Mouse (Mus musculus): Measurements from ENCODE around the gene Drd3. TPM values are rescaled to one million over a fixed set of nuclear protein-coding genes. Genes with fewer than 3 reads are reported as not detected.

Gene Drd3
- polyA plus RNA-seq, 1 experiment from 2014 or later = not detected

DNA sequence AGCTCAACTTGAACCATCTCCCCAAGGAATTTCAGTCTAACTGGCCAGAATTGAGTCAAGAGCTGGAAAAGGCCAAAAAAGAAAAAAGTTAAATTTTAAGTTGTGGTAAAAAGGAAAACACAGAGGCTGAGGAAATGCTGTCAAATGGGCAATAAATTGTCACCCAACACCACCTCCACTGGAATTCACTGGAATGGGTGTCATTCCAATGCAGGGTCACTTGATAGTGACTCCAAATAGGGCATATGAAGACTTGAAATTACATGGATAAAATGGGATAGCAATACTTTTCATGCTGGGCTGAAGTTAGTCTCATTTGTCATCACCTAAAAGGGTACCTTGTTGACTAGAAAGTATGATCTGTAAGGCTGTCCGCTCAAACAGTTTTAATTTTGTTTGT lies 18.9 kb downstream of the Drd3 start:
- Histone ChIP-seq H3K4me3 (ENCODE audit: low read depth, low read length) (no peak overlapping the region), H3K4me1 (ENCODE audit: control insufficient read depth, insufficient read depth, low read length) (no peaks in the 10 kb centered on the region), H3K27me3 (replicated peaks; ENCODE audit: control insufficient read depth, insufficient read depth, low read length) (no peaks in the 10 kb centered on the region), H3K9ac (ENCODE audit: low read depth, low read length) (no peak overlapping the region), H3K27ac (replicated peaks; ENCODE audit: low read depth, low read length) (no peak overlapping the region), H3K9me3 (ENCODE audit: control insufficient read depth, low read length) (no peaks in the 10 kb centered on the region), H3K4me2 (ENCODE audit: low read depth, low read length) (no peak overlapping the region), H3K36me3 (ENCODE audit: control insufficient read depth, insufficient read depth, low read length) (no peaks in the 10 kb centered on the region)
- no peak for DNase-seq (ENCODE audit: low spot score)
- 94% methylated on average over 1 of the region's 1 CpGs for WGBS
- no peak for ATAC-seq (ENCODE audit: low read depth)

- ATAC-seq (ENCODE audit: low read depth) (no peak), DNase-seq (ENCODE audit: low spot score) (no peak)
- Histone ChIP-seq H3K27me3 (replicated peaks; ENCODE audit: control insufficient read depth, insufficient read depth, low read length) (no peaks in the 10 kb centered on the region), H3K9ac (ENCODE audit: low read depth, low read length) (no peak overlapping the region), H3K4me2 (ENCODE audit: low read depth, low read length) (no peak overlapping the region), H3K27ac (replicated peaks; ENCODE audit: low read depth, low read length) (no peak overlapping the region), H3K4me3 (ENCODE audit: low read depth, low read length) (no peak overlapping the region), H3K36me3 (ENCODE audit: control insufficient read depth, insufficient read depth, low read length) (no peaks in the 10 kb centered on the region), H3K9me3 (ENCODE audit: control insufficient read depth, low read length) (no peaks in the 10 kb centered on the region), H3K4me1 (ENCODE audit: control insufficient read depth, insufficient read depth, low read length) (no peaks in the 10 kb centered on the region)
- WGBS = 85% methylated on average over 4 of the region's 4 CpGs
Measured at GRCm38 (mm10) chr16:43773506-43773905, 19.7 kb downstream of the Drd3 start.

DNA sequence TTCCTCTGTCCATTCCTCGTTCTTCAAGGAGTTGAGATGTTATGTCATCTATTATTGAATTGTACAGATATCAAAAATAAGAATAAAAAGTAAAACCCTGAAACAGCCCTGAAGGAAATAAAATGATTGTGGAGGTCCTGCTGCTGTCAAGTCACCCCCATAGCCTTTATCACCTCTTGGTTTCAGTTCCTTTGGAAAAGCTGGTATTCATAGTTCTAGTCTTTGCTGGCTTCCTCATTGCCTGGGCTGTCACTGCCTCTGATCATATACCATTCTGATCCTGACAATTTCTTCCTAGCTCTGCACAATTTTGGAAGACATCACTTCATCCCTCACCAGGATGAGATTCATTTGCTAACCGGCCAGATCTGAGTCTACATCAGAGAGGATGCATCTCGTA lies 23.1 kb downstream of the Drd3 start:
- 82% methylated on average over 3 of the region's 3 CpGs for WGBS
- Histone ChIP-seq H3K27ac (replicated peaks; ENCODE audit: low read depth, low read length) (no peak overlapping the region), H3K27me3 (replicated peaks; ENCODE audit: control insufficient read depth, insufficient read depth, low read length) (no peaks in the 10 kb centered on the region), H3K9ac (ENCODE audit: low read depth, low read length) (no peak overlapping the region), H3K9me3 (ENCODE audit: control insufficient read depth, low read length) (no peaks in the 10 kb centered on the region), H3K36me3 (ENCODE audit: control insufficient read depth, insufficient read depth, low read length) (no peaks in the 10 kb centered on the region), H3K4me2 (ENCODE audit: low read depth, low read length) (no peak overlapping the region), H3K4me1 (ENCODE audit: control insufficient read depth, insufficient read depth, low read length) (no peaks in the 10 kb centered on the region), H3K4me3 (ENCODE audit: low read depth, low read length) (no peak overlapping the region)
- ATAC-seq (ENCODE audit: low read depth) (no peak), DNase-seq (ENCODE audit: low spot score) (no peak)

- no peak overlapping the region for H3K4me2 ChIP-seq (ENCODE audit: low read depth, low read length)
- 43% methylated on average over 4 of the region's 4 CpGs for WGBS
- no peak overlapping the region for H3K9ac ChIP-seq (ENCODE audit: low read depth, low read length)
- DNase-seq (ENCODE audit: low spot score) (no peak), ATAC-seq (ENCODE audit: low read depth) (no peak)
- H3K9me3 ChIP-seq (ENCODE audit: control insufficient read depth, low read length) = 0 out of 2 replicates have a peak, but pooled peaks cover 3% of the 10 kb centered on the region
- no peaks in the 10 kb centered on the region for H3K36me3 ChIP-seq (ENCODE audit: control insufficient read depth, insufficient read depth, low read length)
- H3K4me3 ChIP-seq (ENCODE audit: low read depth, low read length) = no peak overlapping the region
- peaks cover 5% of the 10 kb centered on the region for H3K4me1 ChIP-seq (ENCODE audit: control insufficient read depth, insufficient read depth, low read length)
- H3K27ac ChIP-seq (replicated peaks; ENCODE audit: low read depth, low read length) = no peak overlapping the region
- H3K27me3 ChIP-seq (replicated peaks; ENCODE audit: control insufficient read depth, insufficient read depth, low read length) = no peaks in the 10 kb centered on the region
Measured at GRCm38 (mm10) chr16:43799541-43799940, 45.7 kb downstream of the Drd3 start.

- H3K4me2 ChIP-seq (ENCODE audit: low read depth, low read length) = no peak overlapping the region
- DNase-seq (ENCODE audit: low spot score) = no peak
- no peak for ATAC-seq (ENCODE audit: low read depth)
- no peak overlapping the region for H3K27ac ChIP-seq (replicated peaks; ENCODE audit: low read depth, low read length)
- 0 out of 2 replicates have a peak, but pooled peaks cover 3% of the 10 kb centered on the region for H3K9me3 ChIP-seq (ENCODE audit: control insufficient read depth, low read length)
- no peaks in the 10 kb centered on the region for H3K36me3 ChIP-seq (ENCODE audit: control insufficient read depth, insufficient read depth, low read length)
- peaks cover 5% of the 10 kb centered on the region for H3K4me1 ChIP-seq (ENCODE audit: control insufficient read depth, insufficient read depth, low read length)
- 18% methylated on average over 13 of the region's 13 CpGs for WGBS
- no peak overlapping the region for H3K4me3 ChIP-seq (ENCODE audit: low read depth, low read length)
- H3K9ac ChIP-seq (ENCODE audit: low read depth, low read length) = 0 out of 2 replicates have a peak overlapping the region, but pooled peaks have one; percentile 5
- H3K27me3 ChIP-seq (replicated peaks; ENCODE audit: control insufficient read depth, insufficient read depth, low read length) = no peaks in the 10 kb centered on the region
Measured at GRCm38 (mm10) chr16:43800119-43800721, 46.4 kb downstream of the Drd3 start.

DNA sequence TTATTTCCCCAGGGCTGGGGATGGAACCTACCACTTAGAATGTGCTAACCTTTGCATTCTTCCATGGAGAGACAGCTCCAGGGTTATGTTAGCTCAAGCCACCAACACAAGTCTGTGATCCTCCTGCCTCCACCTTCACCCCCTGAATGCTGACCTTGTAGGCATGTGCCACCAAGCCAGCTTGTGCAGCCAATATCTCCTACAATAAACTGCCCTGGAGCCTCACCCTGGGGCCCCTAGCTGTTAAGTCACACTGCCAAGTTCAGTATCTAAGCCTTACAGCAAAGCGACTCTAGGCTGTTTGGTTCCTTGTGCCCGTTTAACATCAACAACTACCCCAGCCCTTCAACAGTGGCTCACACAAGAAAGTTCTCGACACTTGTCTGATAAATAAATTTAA lies 47.3 kb downstream of the Drd3 start:
- Histone ChIP-seq H3K9ac (ENCODE audit: low read depth, low read length) (no peak overlapping the region), H3K4me2 (ENCODE audit: low read depth, low read length) (no peak overlapping the region; the same call in 1 of the 2 replicates), H3K9me3 (ENCODE audit: control insufficient read depth, low read length) (0 out of 2 replicates have a peak, but pooled peaks cover 3% of the 10 kb centered on the region), H3K4me3 (ENCODE audit: low read depth, low read length) (no peak overlapping the region), H3K4me1 (ENCODE audit: control insufficient read depth, insufficient read depth, low read length) (peaks cover 5% of the 10 kb centered on the region), H3K27ac (replicated peaks; ENCODE audit: low read depth, low read length) (0 out of 2 replicates have a peak overlapping the region, but pooled peaks have one; percentile 40), H3K27me3 (replicated peaks; ENCODE audit: control insufficient read depth, insufficient read depth, low read length) (no peaks in the 10 kb centered on the region), H3K36me3 (ENCODE audit: control insufficient read depth, insufficient read depth, low read length) (no peaks in the 10 kb centered on the region)
- 46% methylated on average over 3 of the region's 3 CpGs for WGBS
- no peak for DNase-seq (ENCODE audit: low spot score)
- ATAC-seq (ENCODE audit: low read depth) = no peak

GRCm38 (mm10) chr16:43801791-43802307 lies 48.0 kb downstream of the Drd3 start:
- Histone ChIP-seq H3K4me1 (ENCODE audit: control insufficient read depth, insufficient read depth, low read length) (peaks cover 5% of the 10 kb centered on the region), H3K27me3 (replicated peaks; ENCODE audit: control insufficient read depth, insufficient read depth, low read length) (no peaks in the 10 kb centered on the region), H3K36me3 (ENCODE audit: control insufficient read depth, insufficient read depth, low read length) (no peaks in the 10 kb centered on the region), H3K27ac (replicated peaks; ENCODE audit: low read depth, low read length) (peak overlapping the region; percentile 47; the same call in 1 of the 2 replicates), H3K9ac (ENCODE audit: low read depth, low read length) (peak overlapping the region; percentile 56), H3K9me3 (ENCODE audit: control insufficient read depth, low read length) (no peaks in the 10 kb centered on the region), H3K4me2 (ENCODE audit: low read depth, low read length) (peak overlapping the region; percentile 64), H3K4me3 (ENCODE audit: low read depth, low read length) (peak overlapping the region; percentile 35)
- DNase-seq (ENCODE audit: low spot score) (peak; percentile 88), ATAC-seq (ENCODE audit: low read depth) (peak; percentile 94)
- 3% methylated on average over 18 of the region's 18 CpGs for WGBS

DNA sequence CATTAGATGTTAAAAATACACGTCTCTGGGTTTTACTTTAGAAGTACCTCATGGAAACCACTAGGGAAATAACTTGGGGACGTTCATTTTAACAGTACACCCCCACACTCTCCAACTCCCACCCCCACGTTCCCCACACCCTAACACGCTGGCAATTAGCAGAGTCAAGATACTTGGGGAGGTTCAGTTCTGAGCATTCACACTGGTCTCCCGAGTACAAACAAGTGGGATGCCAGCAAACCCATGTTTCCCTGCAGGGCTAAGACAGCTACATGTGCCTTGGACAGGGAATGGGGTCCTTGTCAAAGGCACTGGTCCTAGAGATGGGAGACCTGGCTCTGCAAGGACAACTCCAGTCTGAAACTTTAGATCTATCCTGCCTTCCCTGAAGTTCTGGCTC lies 48.6 kb downstream of the Drd3 start:
- H3K4me1 ChIP-seq (ENCODE audit: control insufficient read depth, insufficient read depth, low read length) = peaks cover 5% of the 10 kb centered on the region
- peak overlapping the region; percentile 64; the same call in 1 of the 2 replicates for H3K4me2 ChIP-seq (ENCODE audit: low read depth, low read length)
- H3K9me3 ChIP-seq (ENCODE audit: control insufficient read depth, low read length) = no peaks in the 10 kb centered on the region
- no peak overlapping the region for H3K4me3 ChIP-seq (ENCODE audit: low read depth, low read length)
- no peak overlapping the region for H3K9ac ChIP-seq (ENCODE audit: low read depth, low read length)
- H3K27ac ChIP-seq (replicated peaks; ENCODE audit: low read depth, low read length) = no peak overlapping the region
- DNase-seq (ENCODE audit: low spot score) (no peak), ATAC-seq (ENCODE audit: low read depth) (no peak)
- H3K36me3 ChIP-seq (ENCODE audit: control insufficient read depth, insufficient read depth, low read length) = no peaks in the 10 kb centered on the region
- no peaks in the 10 kb centered on the region for H3K27me3 ChIP-seq (replicated peaks; ENCODE audit: control insufficient read depth, insufficient read depth, low read length)
- 41% methylated on average over 5 of the region's 5 CpGs for WGBS

DNA sequence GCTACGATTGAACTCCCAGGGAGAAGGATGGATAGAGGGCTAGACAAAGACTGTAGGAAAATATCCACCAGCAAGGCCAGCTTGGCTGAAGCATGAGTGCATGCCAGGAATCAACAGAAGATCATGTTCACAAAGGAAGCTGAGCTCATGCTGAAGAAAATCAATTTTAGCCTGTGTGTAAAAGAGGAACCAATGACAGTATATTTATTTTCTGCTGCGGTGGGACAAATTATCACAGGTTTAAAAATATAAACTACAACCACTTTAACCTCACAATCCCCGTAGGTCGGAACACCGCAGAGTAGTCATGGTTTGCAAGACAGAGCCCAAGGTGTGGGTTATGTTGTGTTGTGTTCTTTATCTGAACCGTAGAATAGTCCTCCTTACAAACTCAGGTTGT lies 50.5 kb downstream of the Drd3 start:
- no peak for DNase-seq (ENCODE audit: low spot score)
- Histone ChIP-seq H3K27ac (replicated peaks; ENCODE audit: low read depth, low read length) (no peak overlapping the region), H3K4me2 (ENCODE audit: low read depth, low read length) (no peak overlapping the region), H3K27me3 (replicated peaks; ENCODE audit: control insufficient read depth, insufficient read depth, low read length) (no peaks in the 10 kb centered on the region), H3K36me3 (ENCODE audit: control insufficient read depth, insufficient read depth, low read length) (no peaks in the 10 kb centered on the region), H3K9me3 (ENCODE audit: control insufficient read depth, low read length) (no peaks in the 10 kb centered on the region), H3K4me1 (ENCODE audit: control insufficient read depth, insufficient read depth, low read length) (peaks cover 5% of the 10 kb centered on the region), H3K9ac (ENCODE audit: low read depth, low read length) (no peak overlapping the region), H3K4me3 (ENCODE audit: low read depth, low read length) (no peak overlapping the region)
- WGBS = 83% methylated on average over 6 of the region's 6 CpGs
- ATAC-seq (ENCODE audit: low read depth) = no peak
